Mouse (Mus musculus) Patski (cell line): ENCODE data around the gene Negr1. TPM values are rescaled to one million over a fixed set of nuclear protein-coding genes. Genes with fewer than 3 reads are reported as not detected.

Experiments
- ATAC-seq: fragments of 100-300 bp; one replicate; pipeline ENCODE4 v1.8.0; 2021
- CTCF ChIA-PET: fragments of 350-600 bp; sonication (Branson Sonifier 250); formaldehyde crosslinking; loops from one replicate; lab custom pipeline; 2022; ENCODE audit warnings: inconsistent platforms; lab: Charles Lee
- POLR2A ChIA-PET: fragments of 350-600 bp; sonication (Branson Sonifier 250); formaldehyde crosslinking; loops from one replicate; lab custom pipeline; 2022; ENCODE audit warnings: antibody characterized with exemption, inconsistent platforms; lab: Charles Lee
- DNase-seq: peaks from one replicate; pipeline ENCODE4 v3.0.0-alpha.2; 2011; ENCODE audit warnings: low read depth, low spot score
- H3K27me3 ChIP-seq: fragments of 371-371 bp; one replicate; pipeline ENCODE4 v1.5.1; 2021
- CTCF ChIP-seq: fragments of 100-300 bp; IDR thresholded peaks from one replicate; pipeline ENCODE4 v1.5.1; 2021
- in situ Hi-C: fragments of 300-500 bp; cut with MboI; formaldehyde crosslinking; loops from 3 replicates; pipeline ENCODE4 v1.11.1; 2018; ENCODE audit warnings: low pct_unique_long_range_greater_than_20kb, mixed read lengths
- polyA plus RNA-seq: library from polyadenylated mRNA; unstranded; gene quantifications from one replicate; pipeline ENCODE4 v1.2.3, GENCODE M21; 2021

Negr1 gene
- polyA plus RNA-seq, 1 experiment from 2014 or later = 0.03 TPM

GRCm38 (mm10) chr3:157066331-157066730, 504.7 kb downstream of the Negr1 start:
- ATAC-seq = no peak
- in situ Hi-C loops = no loop called here
- H3K27me3 ChIP-seq = no peaks in the 10 kb centered on the region
- no peak for DNase-seq
- ChIA-PET CTCF (no interaction called here), POLR2A (no interaction called here)
- TF ChIP-seq CTCF = no peak

- ChIA-PET POLR2A (no interaction called here), CTCF (no interaction called here)
- TF ChIP-seq CTCF = no peak
- H3K27me3 ChIP-seq = no peaks in the 10 kb centered on the region
- in situ Hi-C loops = no loop called here
- ATAC-seq (no peak), DNase-seq (no peak)
Observed at GRCm38 (mm10) chr3:157079250-157079965, 517.8 kb downstream of the Negr1 start.

GRCm38 (mm10) chr3:157079966-157080306, 518.3 kb downstream of the Negr1 start:
- no peak for TF ChIP-seq CTCF
- in situ Hi-C loops = no loop called here
- no peak for DNase-seq
- ATAC-seq = no peak
- POLR2A ChIA-PET = no interaction called here
- CTCF ChIA-PET = interaction anchor here (1.7 kb wide), 1 partner anchor 14 kb away, joined by 3 read pairs; no protein-coding TSS in a partner anchor
- no peaks in the 10 kb centered on the region for H3K27me3 ChIP-seq

GRCm38 (mm10) chr3:157080585-157080984, 519.0 kb downstream of the Negr1 start:
- H3K27me3 ChIP-seq = no peaks in the 10 kb centered on the region
- in situ Hi-C loops = no loop called here
- no peak for TF ChIP-seq CTCF
- DNase-seq (no peak), ATAC-seq (no peak)
- CTCF ChIA-PET = interaction anchor here (1.7 kb wide), 1 partner anchor 13 kb away, joined by 3 read pairs; no protein-coding TSS in a partner anchor
- POLR2A ChIA-PET = no interaction called here

- in situ Hi-C loops = no loop called here
- DNase-seq (no peak), ATAC-seq (no peak)
- TF ChIP-seq CTCF = no peak
- POLR2A ChIA-PET = no interaction called here
- no peaks in the 10 kb centered on the region for H3K27me3 ChIP-seq
- CTCF ChIA-PET = no interaction called here
Observed at GRCm38 (mm10) chr3:157082808-157083784, 521.5 kb downstream of the Negr1 start.

- DNase-seq (no peak), ATAC-seq (no peak)
- CTCF ChIA-PET = no interaction called here
- in situ Hi-C loops = no loop called here
- POLR2A ChIA-PET = no interaction called here
- H3K27me3 ChIP-seq = no peaks in the 10 kb centered on the region
- TF ChIP-seq CTCF = no peak
Observed at GRCm38 (mm10) chr3:157085180-157085579, 523.6 kb downstream of the Negr1 start.

GRCm38 (mm10) chr3:157090051-157090450, 528.5 kb downstream of the Negr1 start:
- ChIA-PET POLR2A (no interaction called here), CTCF (no interaction called here)
- ATAC-seq (no peak), DNase-seq (no peak)
- no peak for TF ChIP-seq CTCF
- no peaks in the 10 kb centered on the region for H3K27me3 ChIP-seq
- in situ Hi-C loops = no loop called here

- no peak for TF ChIP-seq CTCF
- CTCF ChIA-PET = interaction anchor here (0.8 to 1.2 kb wide), 2 partner anchors 21 to 26 kb away, joined by 3 read pairs; no protein-coding TSS in a partner anchor
- in situ Hi-C loops = no loop called here
- ATAC-seq (no peak), DNase-seq (no peak)
- H3K27me3 ChIP-seq = no peaks in the 10 kb centered on the region
- POLR2A ChIA-PET = no interaction called here
Observed at GRCm38 (mm10) chr3:157096284-157096683, 534.7 kb downstream of the Negr1 start.

- in situ Hi-C loops = no loop called here
- POLR2A ChIA-PET = no interaction called here
- no peak for ATAC-seq
- CTCF ChIA-PET = no interaction called here
- no peak for TF ChIP-seq CTCF
- no peak for DNase-seq
- no peaks in the 10 kb centered on the region for H3K27me3 ChIP-seq
Observed at GRCm38 (mm10) chr3:157097514-157097913, 535.9 kb downstream of the Negr1 start.

GRCm38 (mm10) chr3:157098417-157098816, 536.8 kb downstream of the Negr1 start:
- ChIA-PET POLR2A (no interaction called here), CTCF (no interaction called here)
- no peak for TF ChIP-seq CTCF

More at GRCm38 (mm10) chr3:157098417-157098816, 536.8 kb downstream of the Negr1 start:
- DNase-seq (no peak), ATAC-seq (no peak)
- in situ Hi-C loops = no loop called here
- no peaks in the 10 kb centered on the region for H3K27me3 ChIP-seq
